Mouse (Mus musculus) myocyte (in vitro differentiated cells): ENCODE data around the gene Rab3il1. TPM values are rescaled to one million over a fixed set of nuclear protein-coding genes. Genes with fewer than 3 reads are reported as not detected.

Experiments used
- H3K27me3 ChIP-seq: one replicate; pipeline ENCODE4 v1.6.1; 2011; ENCODE audit not compliant: control insufficient read depth, insufficient read depth, insufficient read length
- H3K36me3 ChIP-seq: one replicate; pipeline ENCODE4 v1.6.1; 2011; ENCODE audit not compliant: control insufficient read depth, insufficient read depth
- H3K4me2 ChIP-seq: one replicate; pipeline ENCODE4 v1.6.1; 2011; ENCODE audit warnings: low read depth, control low read depth
- H3K4me3 ChIP-seq: one replicate; pipeline ENCODE4 v1.5.1; 2011; ENCODE audit warnings: mild to moderate bottlenecking, control low read depth, moderate library complexity
- H3K79me2 ChIP-seq: one replicate; pipeline ENCODE4 v1.6.1; 2011; ENCODE audit not compliant: control insufficient read depth, insufficient read depth
- H3ac ChIP-seq: one replicate; pipeline ENCODE4 v1.6.1; 2011; ENCODE audit not compliant: control insufficient read depth, insufficient read length
- CEBPB ChIP-seq: IDR thresholded peaks from 2 replicates; pipeline ENCODE4 v1.6.1; 2011; ENCODE audit warnings: mild to moderate bottlenecking, moderate library complexity; ENCODE audit not compliant: poor library complexity, insufficient read depth, severe bottlenecking
- E2F4 ChIP-seq: IDR thresholded peaks from one replicate; pipeline ENCODE4 v1.6.1; 2011; ENCODE audit warnings: mild to moderate bottlenecking, control low read depth, moderate library complexity; ENCODE audit not compliant: insufficient read depth
- MAX ChIP-seq: IDR thresholded peaks from one replicate; pipeline ENCODE4 v1.6.1; 2011; ENCODE audit warnings: low read depth, mild to moderate bottlenecking, control low read depth
- MYOD1 ChIP-seq, 3 experiments: IDR thresholded peaks; one replicate each; pipeline ENCODE4 v1.6.1; 2011; ENCODE audit warnings: control low read depth in 2 of 3, low read depth in 2 of 3, mild to moderate bottlenecking in 2 of 3, moderate library complexity in 1 of 3; ENCODE audit not compliant: insufficient read length in 2 of 3, control insufficient read depth in 1 of 3
- MYOG ChIP-seq, 3 experiments: IDR thresholded peaks; one replicate each; pipeline ENCODE4 v1.6.1; 2011; ENCODE audit warnings: control low read depth in 2 of 3, low read depth in 2 of 3, mild to moderate bottlenecking in 2 of 3; ENCODE audit not compliant: insufficient read length in 2 of 3, control insufficient read depth in 1 of 3, insufficient read depth in 1 of 3
- POLR2A ChIP-seq: IDR thresholded peaks from one replicate; pipeline ENCODE4 v1.6.1; 2011; ENCODE audit warnings: low read depth, mild to moderate bottlenecking, control low read depth, moderate library complexity; ENCODE audit not compliant: insufficient read length
- POLR2AphosphoS2 ChIP-seq: IDR thresholded peaks from one replicate; pipeline ENCODE4 v1.6.1; 2011; ENCODE audit warnings: low read depth, control low read depth; ENCODE audit not compliant: insufficient read length
- REST ChIP-seq: IDR thresholded peaks from one replicate; pipeline ENCODE4 v1.6.1; 2011; ENCODE audit warnings: mild to moderate bottlenecking, control low read depth, moderate library complexity; ENCODE audit not compliant: insufficient read depth, insufficient read length
- SRF ChIP-seq: IDR thresholded peaks from one replicate; pipeline ENCODE4 v1.6.1; 2011; ENCODE audit warnings: low read depth; ENCODE audit not compliant: control insufficient read depth, insufficient read length
- TCF12 ChIP-seq: IDR thresholded peaks from one replicate; pipeline ENCODE4 v1.6.1; 2011; ENCODE audit warnings: mild to moderate bottlenecking, control low read depth; ENCODE audit not compliant: poor library complexity, insufficient read depth, severe bottlenecking
- TCF3 ChIP-seq: IDR thresholded peaks from one replicate; pipeline ENCODE4 v1.6.1; 2011; ENCODE audit warnings: low read depth, control low read depth; ENCODE audit not compliant: insufficient read length
- USF1 ChIP-seq: IDR thresholded peaks from one replicate; pipeline ENCODE4 v1.6.1; 2011; ENCODE audit warnings: low read depth, mild to moderate bottlenecking, control low read depth, moderate library complexity
- polyA plus RNA-seq: library from polyadenylated mRNA; unstranded; fragments of >200 nt; fragmentation: generic; extraction: Trizol; gene quantifications from one replicate; pipeline ENCODE4 v1.2.1, GENCODE M21; 2012; ENCODE audit warnings: missing spikeins

The Rab3il1 gene
- polyA plus RNA-seq, 1 experiment = 15.2 TPM

DNA sequence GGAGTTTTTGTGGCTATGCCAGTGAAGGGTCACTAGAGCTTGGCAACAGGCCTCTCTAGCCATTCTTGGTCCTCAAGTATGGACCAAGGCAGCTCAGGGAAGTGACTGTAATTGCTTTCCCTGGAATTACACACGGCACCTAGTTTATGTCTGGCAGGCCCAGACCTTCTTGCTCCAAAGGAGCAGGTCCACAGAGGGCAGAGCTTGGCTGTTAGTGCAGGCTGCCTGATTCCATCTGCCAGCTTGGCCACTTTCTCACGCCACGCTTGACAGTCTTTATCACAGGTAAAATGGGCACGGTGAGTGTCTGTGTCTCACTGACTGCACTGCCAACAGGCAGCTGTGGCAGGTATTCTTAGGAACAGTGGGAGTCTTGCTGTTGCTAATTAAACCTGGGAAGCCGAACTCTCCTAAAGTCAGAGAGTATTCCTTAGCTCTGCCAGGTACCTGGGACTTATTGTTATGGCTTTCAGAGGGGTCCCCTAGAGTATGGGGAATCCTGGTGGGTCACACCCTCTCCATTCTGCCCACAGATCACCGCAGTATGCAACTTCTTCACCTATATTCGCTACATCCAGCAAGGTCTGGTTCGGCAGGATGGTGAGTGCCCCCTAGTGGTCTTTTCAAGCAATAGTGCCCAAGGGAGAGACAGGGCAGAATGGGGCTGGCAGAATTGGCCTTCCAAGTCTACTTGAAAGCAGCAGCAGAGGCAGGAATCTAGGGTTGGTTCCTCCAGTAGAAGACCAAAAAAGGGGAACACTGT, 31.9 kb downstream of the Rab3il1 start:
- no peak overlapping the region for H3K4me3 ChIP-seq
- H3K36me3 ChIP-seq = no peaks in the 10 kb centered on the region
- H3K79me2 ChIP-seq = no peaks in the 10 kb centered on the region
- no peak overlapping the region for H3K4me2 ChIP-seq
- H3ac ChIP-seq = no peak overlapping the region
- H3K27me3 ChIP-seq = no peaks in the 10 kb centered on the region
- TF ChIP-seq USF1 (no peak), E2F4 (no peak), REST (no peak), MYOD1 (IDR thresholded peaks at IDR 0.05; ENCODE audit: control insufficient read depth in 1 of 3, insufficient read length in 2 of 3, low read depth in 2 of 3) (no peak), MAX (no peak)

DNA sequence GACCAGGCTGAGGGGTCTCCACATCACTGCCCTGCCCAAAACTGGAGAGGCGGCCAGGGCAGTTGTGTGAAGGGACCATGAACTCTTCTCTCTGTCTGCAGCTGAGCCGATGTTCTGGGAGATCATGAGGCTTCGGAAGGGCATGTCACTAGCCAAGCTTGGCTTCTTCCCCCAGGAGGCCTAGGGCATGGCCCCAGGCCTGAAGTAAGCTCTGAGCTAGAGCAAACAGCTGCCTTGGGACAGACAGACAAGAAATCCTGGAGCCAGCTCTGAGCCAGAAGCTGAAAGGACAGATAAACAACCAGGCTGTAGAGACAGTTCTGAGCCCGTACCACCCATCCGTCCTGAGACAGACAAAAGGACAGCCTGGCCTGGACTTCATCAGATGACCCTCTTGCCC, 32.9 kb downstream of the Rab3il1 start:
- Histone ChIP-seq H3ac (no peak overlapping the region), H3K4me3 (no peak overlapping the region), H3K4me2 (no peak overlapping the region), H3K79me2 (no peaks in the 10 kb centered on the region), H3K27me3 (no peaks in the 10 kb centered on the region), H3K36me3 (no peaks in the 10 kb centered on the region)
- TF ChIP-seq TCF3 (no peak), CEBPB (no peak), SRF (no peak), TCF12 (no peak), POLR2AphosphoS2 (no peak), MYOD1 (IDR thresholded peaks at IDR 0.05; ENCODE audit: control insufficient read depth in 1 of 3, insufficient read length in 2 of 3, low read depth in 2 of 3) (no peak), E2F4 (no peak)

DNA sequence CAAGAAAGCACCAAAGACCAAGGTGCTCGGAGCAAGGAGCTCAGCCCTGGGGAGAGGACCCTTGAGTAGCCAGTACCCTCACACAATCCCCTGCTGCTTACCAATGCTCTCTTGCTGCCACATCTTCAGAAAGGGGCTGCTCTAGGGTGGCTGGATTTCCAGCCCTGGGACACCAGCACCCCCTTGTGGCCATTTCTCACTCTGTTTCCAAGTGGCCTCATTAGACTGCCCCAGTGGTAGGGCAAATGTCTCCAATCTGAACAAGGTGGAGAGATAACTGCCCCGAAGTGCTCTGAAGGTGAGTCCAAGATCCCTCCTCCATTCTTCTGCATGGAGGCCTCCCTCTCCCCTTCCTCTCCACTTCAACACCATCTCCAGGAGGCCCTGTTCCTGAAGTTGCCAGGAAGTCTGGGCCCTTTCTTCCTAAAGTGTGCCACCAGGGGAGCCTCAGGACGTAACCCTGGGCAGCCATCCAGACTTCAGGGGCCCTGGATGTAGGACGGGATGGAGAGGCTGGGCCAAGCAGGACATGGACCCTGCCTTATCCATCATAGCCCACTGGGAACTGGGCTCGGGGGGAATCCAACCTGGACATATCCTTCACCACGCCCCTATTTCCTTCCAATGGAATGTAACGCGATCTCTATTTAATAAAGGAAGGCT, 33.4 kb downstream of the Rab3il1 start:
- Histone ChIP-seq H3K36me3 (no peaks in the 10 kb centered on the region), H3K79me2 (no peaks in the 10 kb centered on the region), H3K4me2 (no peak overlapping the region), H3K4me3 (no peak overlapping the region), H3K27me3 (no peaks in the 10 kb centered on the region), H3ac (no peak overlapping the region)
- TF ChIP-seq POLR2AphosphoS2 = no peak
- no peak for TF ChIP-seq E2F4
- TF ChIP-seq CEBPB = no peak
- TF ChIP-seq POLR2A = no peak
- no peak for TF ChIP-seq REST
- no peak for TF ChIP-seq SRF
- TF ChIP-seq TCF3 = no peak
- TF ChIP-seq MYOD1 (IDR thresholded peaks at IDR 0.05; ENCODE audit: control insufficient read depth in 1 of 3, insufficient read length in 2 of 3, low read depth in 2 of 3) = no peak
- no peak for TF ChIP-seq MYOG (IDR thresholded peaks at IDR 0.05; ENCODE audit: control insufficient read depth in 1 of 3, insufficient read depth in 1 of 3, insufficient read length in 2 of 3, low read depth in 2 of 3)

DNA sequence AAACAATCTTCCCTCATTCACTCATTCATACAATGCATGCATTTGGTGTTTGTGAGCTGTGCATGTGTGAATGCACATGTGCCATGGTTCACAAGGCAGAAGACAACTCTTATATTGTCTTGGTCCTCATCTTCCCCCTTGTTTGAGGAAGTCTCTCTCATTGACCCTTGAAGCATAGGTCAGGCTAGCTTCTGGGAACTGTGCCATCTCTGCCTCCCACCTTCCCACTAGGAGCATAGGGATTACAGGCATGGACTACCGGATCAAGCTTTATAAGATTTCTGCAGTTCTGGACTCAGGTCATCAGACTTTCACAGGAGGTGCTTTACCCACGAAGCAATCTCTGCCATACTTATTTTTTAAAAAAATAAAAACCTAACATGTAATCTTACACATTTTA, 36.1 kb downstream of the Rab3il1 start:
- H3K27me3 ChIP-seq = no peaks in the 10 kb centered on the region
- no peak overlapping the region for H3K4me2 ChIP-seq
- no peak overlapping the region for H3ac ChIP-seq
- no peak for TF ChIP-seq POLR2AphosphoS2
- TF ChIP-seq POLR2A = no peak
- TF ChIP-seq TCF12 = no peak
- no peak for TF ChIP-seq USF1
- no peak for TF ChIP-seq SRF
- no peak for TF ChIP-seq E2F4
- no peak for TF ChIP-seq REST
- TF ChIP-seq TCF3 = no peak
- TF ChIP-seq CEBPB = no peak
- no peak for TF ChIP-seq MYOG (IDR thresholded peaks at IDR 0.05; ENCODE audit: control insufficient read depth in 1 of 3, insufficient read depth in 1 of 3, insufficient read length in 2 of 3, low read depth in 2 of 3)
- TF ChIP-seq MAX = no peak
- TF ChIP-seq MYOD1 (IDR thresholded peaks at IDR 0.05; ENCODE audit: control insufficient read depth in 1 of 3, insufficient read length in 2 of 3, low read depth in 2 of 3) = no peak
- peaks cover 7% of the 10 kb centered on the region for H3K79me2 ChIP-seq
- H3K4me3 ChIP-seq = no peak overlapping the region
- no peaks in the 10 kb centered on the region for H3K36me3 ChIP-seq

DNA sequence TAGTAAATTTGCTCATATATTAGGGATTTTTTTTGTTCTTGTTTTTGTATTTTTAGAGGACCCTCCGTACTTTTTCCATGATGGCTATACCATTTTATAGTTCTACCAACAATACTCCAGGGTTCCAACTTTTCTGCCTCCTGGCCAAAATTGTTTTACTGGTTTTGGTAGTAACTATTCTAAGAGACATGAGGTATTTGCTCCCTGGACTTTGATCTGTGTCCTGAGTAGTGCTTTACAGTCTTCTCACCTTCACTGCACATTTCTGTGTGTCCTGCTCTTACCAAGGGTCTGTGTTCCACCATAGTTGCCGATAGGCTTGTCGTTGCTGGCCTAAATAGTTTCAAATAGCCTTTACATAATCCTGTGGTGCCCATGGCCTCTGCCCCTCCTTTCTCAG, 36.9 kb downstream of the Rab3il1 start:
- H3K79me2 ChIP-seq = peaks cover 12% of the 10 kb centered on the region
- H3K4me2 ChIP-seq = no peak overlapping the region
- no peaks in the 10 kb centered on the region for H3K27me3 ChIP-seq
- TF ChIP-seq POLR2AphosphoS2 = no peak
- TF ChIP-seq TCF12 = no peak
- TF ChIP-seq SRF = no peak
- TF ChIP-seq TCF3 = no peak
- no peak for TF ChIP-seq CEBPB
- TF ChIP-seq MYOD1 (IDR thresholded peaks at IDR 0.05; ENCODE audit: control insufficient read depth in 1 of 3, insufficient read length in 2 of 3, low read depth in 2 of 3) = no peak
- no peak for TF ChIP-seq MYOG (IDR thresholded peaks at IDR 0.05; ENCODE audit: control insufficient read depth in 1 of 3, insufficient read depth in 1 of 3, insufficient read length in 2 of 3, low read depth in 2 of 3)
- TF ChIP-seq REST = no peak
- TF ChIP-seq MAX = no peak
- no peak for TF ChIP-seq USF1
- TF ChIP-seq E2F4 = no peak
- TF ChIP-seq POLR2A = no peak
- H3ac ChIP-seq = no peak overlapping the region
- no peak overlapping the region for H3K4me3 ChIP-seq
- H3K36me3 ChIP-seq = no peaks in the 10 kb centered on the region
